Comparison of ENCODE assay signal across 8 mouse cellular contexts in genomic region chr2:29250263-29251094, GRCm38 (mm10). TPM values are rescaled to one million over a fixed set of nuclear protein-coding genes. Genes with fewer than 3 reads are reported as not detected.
DNase-seq lines count a peak whose midpoint lies in the region; ATAC-seq lines count a peak whose summit lies in the region.

No protein-coding gene starts in this region.

- H3K4me3 ChIP-seq in liver, embryonic 11.5 days (ENCODE audit: low read depth, low read length), result peak overlapping the region; percentile 54; the same call in 1 of the 2 replicates
- peak overlapping the region; percentile 59 for H3K4me3 ChIP-seq in stomach, embryonic 15.5 days (replicated peaks)

- no peak overlapping the region for H3K27ac ChIP-seq in liver, embryonic 11.5 days (ENCODE audit: low read depth, low read length)
- no peak overlapping the region for H3K27ac ChIP-seq in stomach, embryonic 15.5 days

- DNase-seq in cerebellum, postnatal 10 days, result peak; percentile 65 to 75
- DNase-seq in cerebellum, adult 9-10 months, result no peak
- peak; percentile 59 for DNase-seq in ZHBTc4 (ENCODE audit: low read depth, low spot score)
- peak; percentile 25 for DNase-seq in forelimb bud, embryonic 11.5 days (ENCODE audit: low read depth, low spot score)
- peak; percentile 45 for DNase-seq in liver, embryonic 11.5 days (ENCODE audit: low spot score)
- DNase-seq in ovary, postnatal 14 days (ENCODE audit: low spot score), result no peak
- no peak for DNase-seq in c-Kit-positive CD71-positive TER-119-positive erythroid progenitor cells, embryonic 14.5 days (ENCODE audit: low spot score)

- peaks cover 8% of the 10 kb centered on the region for H3K4me1 ChIP-seq in liver, embryonic 11.5 days (replicated peaks; ENCODE audit: control insufficient read depth, insufficient read depth, low read length)
- H3K4me1 ChIP-seq in stomach, embryonic 15.5 days, result peaks cover 28% of the 10 kb centered on the region

- 2% methylated on average over 44 of the region's 44 CpGs for WGBS in liver, embryonic 11.5 days
- WGBS in stomach, embryonic 15.5 days, result 1% methylated on average over 44 of the region's 44 CpGs

- peaks cover 93% of the 10 kb centered on the region for H3K27me3 ChIP-seq in liver, embryonic 11.5 days (replicated peaks; ENCODE audit: control insufficient read depth, insufficient read depth, low read length)
- peaks cover 76% of the 10 kb centered on the region for H3K27me3 ChIP-seq in stomach, embryonic 15.5 days (replicated peaks)

- H3K9ac ChIP-seq in liver, embryonic 11.5 days (ENCODE audit: low read depth, low read length), result no peak overlapping the region
- H3K9ac ChIP-seq in stomach, embryonic 15.5 days, result no peak overlapping the region

- no peaks in the 10 kb centered on the region for H3K9me3 ChIP-seq in liver, embryonic 11.5 days (ENCODE audit: control insufficient read depth, low read length)
- H3K9me3 ChIP-seq in stomach, embryonic 15.5 days, result no peaks in the 10 kb centered on the region

- ATAC-seq in liver, embryonic 11.5 days (replicated peaks; ENCODE audit: low FRiP score), result no peak
- ATAC-seq in stomach, embryonic 15.5 days (ENCODE audit: insufficient read depth, low FRiP score, low read depth), result no peak

- peak overlapping the region; percentile 90 for H3K4me2 ChIP-seq in liver, embryonic 11.5 days
- H3K4me2 ChIP-seq in stomach, embryonic 15.5 days, result peak overlapping the region; percentile 97

- no peaks in the 10 kb centered on the region for H3K36me3 ChIP-seq in liver, embryonic 11.5 days (ENCODE audit: control insufficient read depth, insufficient read depth, low read length)
- no peaks in the 10 kb centered on the region for H3K36me3 ChIP-seq in stomach, embryonic 15.5 days

RNA-seq across cellular contexts. Expression of gene Ntng2, which starts 2.3 kb away (rescaled TPM):
- not detected in 2 replicates for polyA plus RNA-seq in liver, embryonic 11.5 days (2014; fragmentation: Nextera tagmentation; extraction: Ambion mirVana)
- 0.63 and 0.71 TPM in 2 replicates for polyA plus RNA-seq in stomach, embryonic 15.5 days (2015; fragmentation: Nextera tagmentation; extraction: Ambion mirVana)

Comparison
In these comparisons a context has a peak if more than half of its experiments do, and no peak if none do; other contexts are left out.
1. DNase-seq: peak in cerebellum, postnatal 10 days (2 of 2), ZHBTc4 (single experiment), forelimb bud, embryonic 11.5 days (single experiment) and liver, embryonic 11.5 days (single experiment); none in cerebellum, adult 9-10 months (single experiment), ovary, postnatal 14 days (single experiment) and c-Kit-positive CD71-positive TER-119-positive erythroid progenitor cells, embryonic 14.5 days (single experiment).